Mouse (Mus musculus) hindbrain, postnatal 0 days (tissue): ENCODE data around the gene Ifnlr1. TPM values are rescaled to one million over a fixed set of nuclear protein-coding genes. Genes with fewer than 3 reads are reported as not detected.

Experiments
- ATAC-seq: fragments of 200-750 bp; cut with Nextera tagmentation; 2 replicates; pipeline ENCODE4 v1.8.0; 2017; ENCODE audit warnings: mild to moderate bottlenecking, moderate TSS enrichment, moderate library complexity
- DNase-seq: peaks from one replicate; pipeline ENCODE4 v3.0.0-alpha.2; 2015; ENCODE audit warnings: low spot score
- H3K27ac ChIP-seq: fragments of 300-500 bp; sonication (generic); 2 replicates; pipeline ENCODE4 v1.5.1; 2014; ENCODE audit warnings: mild to moderate bottlenecking
- H3K27me3 ChIP-seq: fragments of 300-500 bp; sonication (generic); 2 replicates; pipeline ENCODE4 v1.6.1; 2014; ENCODE audit warnings: low read length, mixed read lengths; ENCODE audit not compliant: insufficient read depth
- H3K36me3 ChIP-seq: fragments of 300-500 bp; sonication (generic); 2 replicates; pipeline ENCODE4 v1.6.1; 2014; ENCODE audit warnings: low read length, mixed read lengths; ENCODE audit not compliant: insufficient read depth
- H3K4me1 ChIP-seq: fragments of 300-500 bp; sonication (generic); 2 replicates; pipeline ENCODE4 v1.6.1; 2014; ENCODE audit warnings: antibody characterized with exemption, low read length, mixed read lengths; ENCODE audit not compliant: insufficient read depth
- H3K4me2 ChIP-seq: fragments of 300-500 bp; sonication (generic); 2 replicates; pipeline ENCODE4 v1.6.1; 2014; ENCODE audit warnings: low read depth, mild to moderate bottlenecking, low read length, moderate library complexity, mixed read lengths
- H3K4me3 ChIP-seq: fragments of 300-500 bp; sonication (generic); 2 replicates; pipeline ENCODE4 v1.5.1; 2014; ENCODE audit warnings: low read length
- H3K9ac ChIP-seq: fragments of 300-500 bp; sonication (generic); replicated peaks from 2 replicates; pipeline ENCODE4 v1.6.1; 2014; ENCODE audit warnings: mild to moderate bottlenecking, low read length, moderate library complexity, mixed read lengths
- H3K9me3 ChIP-seq: fragments of 300-500 bp; sonication (generic); 2 replicates; pipeline ENCODE4 v1.6.1; 2016; ENCODE audit warnings: low read length, mixed read lengths
- CTCF ChIP-seq: IDR thresholded peaks from 2 replicates; pipeline ENCODE4 v1.5.1; 2016; ENCODE audit warnings: antibody characterized with exemption, control low read depth, low read depth
- WGBS: fragments of 180-500 bp; shearing (Covaris S2); extraction: QIAGEN DNeasy Blood & Tissue Kit; methylation state at CpG from one replicate; pipeline ENCODE4 v1.1.7; 2014; 5-methylcytosine and 5-hydroxymethylcytosine counted together
- polyA plus RNA-seq: library from polyadenylated mRNA; unstranded; fragments of >200 nt; fragmentation: Nextera tagmentation; extraction: Ambion mirVana; gene quantifications from 2 replicates; pipeline ENCODE4 v1.2.1, GENCODE M21; 2015
- total RNA-seq: library from RNA; depleted of rRNA; stranded (reverse); fragments of >200 nt; gene quantifications from 2 replicates; pipeline ENCODE4 v1.2.3, GENCODE M21; 2014; rRNA removed

Ifnlr1 gene
- total and polyA plus RNA-seq, 2 experiments from 2014 or later = 0.23 to 0.58 TPM

GRCm38 (mm10) chr4:135752106-135752778 lies 66.2 kb downstream of the Ifnlr1 start:
- H3K36me3 ChIP-seq = no peaks in the 10 kb centered on the region
- no peak for DNase-seq
- WGBS = 78% methylated on average over 7 of the region's 7 CpGs
- no peak overlapping the region for H3K27ac ChIP-seq
- TF ChIP-seq CTCF = no peak
- H3K4me2 ChIP-seq = no peak overlapping the region
- no peak overlapping the region for H3K4me3 ChIP-seq
- H3K27me3 ChIP-seq = no peaks in the 10 kb centered on the region
- no peak overlapping the region for H3K9ac ChIP-seq
- no peaks in the 10 kb centered on the region for H3K4me1 ChIP-seq
- no peak for ATAC-seq
- 0 out of 2 replicates have a peak, but pooled peaks cover 6% of the 10 kb centered on the region for H3K9me3 ChIP-seq

- no peak for ATAC-seq
- WGBS = 88% methylated on average over 8 of the region's 8 CpGs
These were observed 66.7 kb downstream of the Ifnlr1 start for GRCm38 (mm10) chr4:135752779-135753164.

More at GRCm38 (mm10) chr4:135752779-135753164, 66.7 kb downstream of the Ifnlr1 start:
- no peak for DNase-seq
- H3K4me3 ChIP-seq = no peak overlapping the region
- H3K4me1 ChIP-seq = no peaks in the 10 kb centered on the region
- TF ChIP-seq CTCF = no peak
- H3K9ac ChIP-seq = no peak overlapping the region
- H3K9me3 ChIP-seq = 0 out of 2 replicates have a peak, but pooled peaks cover 6% of the 10 kb centered on the region
- no peak overlapping the region for H3K4me2 ChIP-seq
- H3K27ac ChIP-seq = no peak overlapping the region
- H3K27me3 ChIP-seq = no peaks in the 10 kb centered on the region
- no peaks in the 10 kb centered on the region for H3K36me3 ChIP-seq

Other genes with a start within 250 kb of the Ifnlr1 start
- 0.42 and 0.79 TPM in 2 replicates for gene Stpg1, start 191.5 kb upstream of the Ifnlr1 start, total RNA-seq
- 0.29 and 0.71 TPM in 2 replicates for gene Stpg1, start 191.5 kb upstream of the Ifnlr1 start, polyA plus RNA-seq
- gene Nipal3, start 191.2 kb upstream of the Ifnlr1 start, total RNA-seq = 97.3 and 122 TPM in 2 replicates
- 8.5 and 9.4 TPM in 2 replicates for gene Nipal3, start 191.2 kb upstream of the Ifnlr1 start, polyA plus RNA-seq
- 1.7 and 2.5 TPM in 2 replicates for gene Grhl3, start 112.7 kb upstream of the Ifnlr1 start, total RNA-seq
- gene Grhl3, start 112.7 kb upstream of the Ifnlr1 start, polyA plus RNA-seq = 1.7 and 1.8 TPM in 2 replicates
- 0.84 TPM in 1 of 2 replicates, not detected in the other for gene Il22ra1, start 41.9 kb downstream of the Ifnlr1 start, total RNA-seq
- not detected in 2 replicates for gene Il22ra1, start 41.9 kb downstream of the Ifnlr1 start, polyA plus RNA-seq
- gene Myom3, start 73.4 kb downstream of the Ifnlr1 start, total RNA-seq = 0.58 and 2.0 TPM in 2 replicates
- 1.4 and 1.6 TPM in 2 replicates for gene Myom3, start 73.4 kb downstream of the Ifnlr1 start, polyA plus RNA-seq
- 52.8 and 61.0 TPM in 2 replicates for gene Srsf10, start 169.5 kb downstream of the Ifnlr1 start, total RNA-seq
- gene Srsf10, start 169.5 kb downstream of the Ifnlr1 start, polyA plus RNA-seq = 147 and 155 TPM in 2 replicates
- 54.9 and 55.0 TPM in 2 replicates for gene Pnrc2, start 187.6 kb downstream of the Ifnlr1 start, total RNA-seq
- 81.7 and 90.4 TPM in 2 replicates for gene Pnrc2, start 187.6 kb downstream of the Ifnlr1 start, polyA plus RNA-seq
- gene Cnr2, start 209.1 kb downstream of the Ifnlr1 start, total RNA-seq = 0.04 and 0.58 TPM in 2 replicates
- 0.04 and 0.06 TPM in 2 replicates for gene Cnr2, start 209.1 kb downstream of the Ifnlr1 start, polyA plus RNA-seq
- gene Fuca1, start 234.4 kb downstream of the Ifnlr1 start, total RNA-seq = 42.5 and 43.6 TPM in 2 replicates
- gene Fuca1, start 234.4 kb downstream of the Ifnlr1 start, polyA plus RNA-seq = 92.8 and 97.3 TPM in 2 replicates